Mouse (Mus musculus): ENCODE data around the gene Gli2. TPM values are rescaled to one million over a fixed set of nuclear protein-coding genes. Genes with fewer than 3 reads are reported as not detected.

Gli2 gene
- polyA plus RNA-seq, 2 experiments, result 23.0 to 31.5 TPM

DNA sequence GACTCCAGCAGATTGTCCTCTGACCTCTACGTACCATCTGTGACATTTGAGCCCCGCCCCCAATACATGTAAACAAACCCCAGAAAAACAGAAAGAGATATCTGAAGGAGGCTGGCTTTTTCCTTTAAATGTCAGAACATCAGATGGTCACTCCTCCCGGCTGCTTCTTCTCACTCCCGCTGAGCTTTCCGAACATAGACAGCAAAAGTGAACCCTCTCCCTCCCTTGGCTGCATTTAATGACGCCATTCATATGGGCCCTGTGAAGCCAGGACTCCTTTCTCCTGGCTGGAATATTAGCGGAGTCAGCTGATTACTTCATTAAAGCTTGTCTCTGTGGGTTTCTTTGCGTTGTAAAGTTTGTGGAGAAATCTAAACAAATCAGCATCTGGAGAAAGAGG, 3.1 kb upstream of the Gli2 start:
- no peak overlapping the region for H3K4me2 ChIP-seq (replicated peaks; ENCODE audit: low read depth, low read length, severe bottlenecking)
- 43% methylated on average over 8 of the region's 8 CpGs for WGBS
- no peaks in the 10 kb centered on the region for H3K36me3 ChIP-seq (ENCODE audit: control insufficient read depth, insufficient read depth, low read length)
- H3K27ac ChIP-seq (replicated peaks; ENCODE audit: low read depth, low read length), result 0 out of 2 replicates have a peak overlapping the region, but pooled peaks have one; percentile 14
- ATAC-seq (ENCODE audit: low FRiP score, low read depth), result no peak
- no peaks in the 10 kb centered on the region for H3K27me3 ChIP-seq (ENCODE audit: control insufficient read depth, insufficient read depth, low read length)
- no peaks in the 10 kb centered on the region for H3K9me3 ChIP-seq (ENCODE audit: control insufficient read depth, low read length)
- H3K4me3 ChIP-seq (replicated peaks; ENCODE audit: low read length), result no peak overlapping the region
- H3K4me1 ChIP-seq (ENCODE audit: control insufficient read depth, insufficient read depth, low read length), result peaks cover 19% of the 10 kb centered on the region
- TF ChIP-seq POLR2A (IDR thresholded peaks at IDR 0.05; ENCODE audit: borderline replicate concordance, extremely low read depth, insufficient read depth, insufficient read length), result no peak
- no peak for DNase-seq (ENCODE audit: low spot score)
- H3K9ac ChIP-seq (ENCODE audit: low read depth, low read length, severe bottlenecking), result no peak overlapping the region

DNA sequence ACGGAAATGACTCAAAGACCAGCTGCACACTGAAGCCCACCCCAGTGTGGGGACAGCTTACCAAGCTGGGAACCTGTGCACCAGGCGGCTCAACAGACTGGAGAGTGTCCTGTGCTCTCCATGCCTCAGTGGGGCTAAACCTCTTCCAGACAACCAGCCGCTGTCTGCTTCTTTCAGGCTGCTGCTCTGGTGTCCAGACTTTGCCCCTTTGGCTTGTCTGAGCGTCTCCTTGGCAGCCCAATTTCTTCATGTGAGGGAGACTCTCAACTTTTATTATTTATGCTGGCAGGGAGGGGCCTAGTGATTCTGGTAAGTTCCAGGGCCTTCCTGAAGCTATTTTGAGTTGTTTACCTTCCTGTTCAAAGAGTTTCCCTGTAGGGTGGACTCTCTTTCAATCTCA, 2.4 kb upstream of the Gli2 start:
- no peak overlapping the region for H3K9ac ChIP-seq (ENCODE audit: low read depth, low read length, severe bottlenecking)
- H3K4me2 ChIP-seq (replicated peaks; ENCODE audit: low read depth, low read length, severe bottlenecking), result no peak overlapping the region
- H3K9me3 ChIP-seq (ENCODE audit: control insufficient read depth, low read length), result no peaks in the 10 kb centered on the region
- no peaks in the 10 kb centered on the region for H3K27me3 ChIP-seq (ENCODE audit: control insufficient read depth, insufficient read depth, low read length)
- 81% methylated on average over 4 of the region's 4 CpGs for WGBS
- TF ChIP-seq POLR2A (IDR thresholded peaks at IDR 0.05; ENCODE audit: borderline replicate concordance, extremely low read depth, insufficient read depth, insufficient read length), result no peak
- no peak overlapping the region for H3K4me3 ChIP-seq (replicated peaks; ENCODE audit: low read length)
- H3K4me1 ChIP-seq (ENCODE audit: control insufficient read depth, insufficient read depth, low read length), result peaks cover 24% of the 10 kb centered on the region
- no peak overlapping the region for H3K27ac ChIP-seq (replicated peaks; ENCODE audit: low read depth, low read length)
- no peaks in the 10 kb centered on the region for H3K36me3 ChIP-seq (ENCODE audit: control insufficient read depth, insufficient read depth, low read length)
- ATAC-seq (ENCODE audit: low FRiP score, low read depth) (no peak), DNase-seq (ENCODE audit: low spot score) (no peak)

DNA sequence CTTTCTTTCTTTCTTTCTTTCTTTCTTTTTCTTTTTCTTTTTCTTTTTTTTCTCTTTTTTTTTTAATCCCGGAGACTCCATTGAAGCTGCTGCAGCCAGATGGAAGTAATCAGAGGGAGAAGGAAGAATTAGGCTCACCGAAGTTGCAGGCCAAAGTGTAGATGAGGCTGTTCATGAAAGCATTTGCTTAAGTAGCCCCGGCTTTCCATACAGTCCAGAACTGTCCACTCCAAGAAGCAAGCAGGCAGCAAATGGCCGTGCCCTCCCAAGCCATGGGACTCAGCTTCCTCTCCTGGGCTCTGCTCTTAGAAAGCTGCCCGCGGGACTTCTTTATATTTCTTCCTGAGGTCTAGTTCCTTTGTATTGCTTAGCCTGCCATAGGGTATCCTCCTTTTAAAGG, 1.0 kb upstream of the Gli2 start:
- peak overlapping the region; percentile 95 for H3K27ac ChIP-seq (replicated peaks; ENCODE audit: low read depth, low read length)
- DNase-seq (ENCODE audit: low spot score), result no peak
- WGBS, result 14% methylated on average over 6 of the region's 6 CpGs
- TF ChIP-seq POLR2A (IDR thresholded peaks at IDR 0.05; ENCODE audit: borderline replicate concordance, extremely low read depth, insufficient read depth, insufficient read length), result no peak
- no peak for ATAC-seq (ENCODE audit: low FRiP score, low read depth)
- H3K4me2 ChIP-seq (replicated peaks; ENCODE audit: low read depth, low read length, severe bottlenecking), result peak overlapping the region; percentile 92
- H3K9me3 ChIP-seq (ENCODE audit: control insufficient read depth, low read length), result no peaks in the 10 kb centered on the region
- H3K4me1 ChIP-seq (ENCODE audit: control insufficient read depth, insufficient read depth, low read length), result peaks cover 37% of the 10 kb centered on the region
- peak overlapping the region; percentile 68; the same call in 1 of the 2 replicates for H3K9ac ChIP-seq (ENCODE audit: low read depth, low read length, severe bottlenecking)
- H3K27me3 ChIP-seq (ENCODE audit: control insufficient read depth, insufficient read depth, low read length), result no peaks in the 10 kb centered on the region
- H3K36me3 ChIP-seq (ENCODE audit: control insufficient read depth, insufficient read depth, low read length), result no peaks in the 10 kb centered on the region
- H3K4me3 ChIP-seq (replicated peaks; ENCODE audit: low read length), result peak overlapping the region; percentile 53

DNA sequence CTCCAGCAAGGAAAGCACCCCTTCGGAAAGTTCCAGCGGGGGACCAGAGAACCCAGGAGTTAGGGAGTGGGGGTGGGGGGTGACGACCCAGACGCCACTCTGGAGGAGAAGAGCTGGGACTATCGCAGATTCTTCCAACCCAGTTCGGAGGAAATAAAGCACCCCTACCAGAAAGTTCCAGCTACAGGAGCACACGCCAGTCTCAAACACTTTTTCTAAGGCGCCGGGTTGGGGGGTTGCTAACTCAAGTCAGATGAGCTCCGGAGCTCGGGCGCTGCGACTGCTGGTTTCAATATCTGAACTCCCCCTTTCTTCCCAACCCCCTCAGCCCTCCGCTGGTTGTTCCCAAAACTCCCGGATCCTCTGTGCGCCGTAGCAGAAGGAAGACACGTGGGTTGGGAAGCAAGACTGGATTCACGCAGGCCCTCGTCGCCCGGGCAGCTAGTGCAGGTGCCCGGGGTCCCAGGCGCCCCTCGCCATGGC, 494 bp upstream of the Gli2 start:
- Histone ChIP-seq H3K9me3 (ENCODE audit: control insufficient read depth, low read length) (no peaks in the 10 kb centered on the region), H3K4me1 (ENCODE audit: control insufficient read depth, insufficient read depth, low read length) (peaks cover 43% of the 10 kb centered on the region), H3K27ac (replicated peaks; ENCODE audit: low read depth, low read length) (peak overlapping the region; percentile 95), H3K4me2 (replicated peaks; ENCODE audit: low read depth, low read length, severe bottlenecking) (peak overlapping the region; percentile 92), H3K4me3 (replicated peaks; ENCODE audit: low read length) (peak overlapping the region; percentile 53), H3K27me3 (ENCODE audit: control insufficient read depth, insufficient read depth, low read length) (no peaks in the 10 kb centered on the region), H3K9ac (ENCODE audit: low read depth, low read length, severe bottlenecking) (peak overlapping the region; percentile 68), H3K36me3 (ENCODE audit: control insufficient read depth, insufficient read depth, low read length) (no peaks in the 10 kb centered on the region)
- no peak for TF ChIP-seq POLR2A (IDR thresholded peaks at IDR 0.05; ENCODE audit: borderline replicate concordance, extremely low read depth, insufficient read depth, insufficient read length)
- ATAC-seq (ENCODE audit: low FRiP score, low read depth) (peak; percentile 53), DNase-seq (ENCODE audit: low spot score) (peak; percentile 84)
- 0% methylated on average over 25 of the region's 25 CpGs for WGBS

DNA sequence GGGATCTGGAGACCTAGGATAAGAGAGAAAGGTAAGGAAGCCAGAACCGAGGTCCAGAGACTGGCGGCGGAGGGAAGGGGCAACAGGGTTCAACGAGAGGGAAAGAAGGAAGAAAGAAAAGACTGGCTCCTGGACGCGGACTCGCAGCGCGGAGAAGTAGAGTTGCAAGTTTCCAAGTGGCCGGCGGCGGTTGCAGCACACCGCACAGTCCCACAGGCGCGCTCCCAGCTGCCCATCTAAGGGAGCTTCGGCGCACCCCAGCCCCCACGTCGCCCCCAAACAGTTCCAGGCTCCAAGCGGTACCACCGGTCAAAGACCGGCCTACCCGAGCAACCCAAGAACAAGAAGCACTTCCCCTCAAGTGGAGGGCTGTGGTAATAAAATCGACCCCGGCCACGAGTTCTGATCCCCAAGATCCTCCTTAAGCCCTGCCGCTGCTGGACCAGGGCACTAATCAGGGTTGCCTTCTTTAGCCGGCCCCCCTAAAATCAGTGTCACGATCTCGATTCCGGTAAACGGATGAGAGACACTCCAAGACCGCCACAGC, 715 bp downstream of the Gli2 start:
- Histone ChIP-seq H3K4me2 (replicated peaks; ENCODE audit: low read depth, low read length, severe bottlenecking) (peak overlapping the region; percentile 92), H3K4me3 (replicated peaks; ENCODE audit: low read length) (peak overlapping the region; percentile 53), H3K27ac (replicated peaks; ENCODE audit: low read depth, low read length) (peak overlapping the region; percentile 95), H3K4me1 (ENCODE audit: control insufficient read depth, insufficient read depth, low read length) (peaks cover 51% of the 10 kb centered on the region), H3K9me3 (ENCODE audit: control insufficient read depth, low read length) (no peaks in the 10 kb centered on the region), H3K9ac (ENCODE audit: low read depth, low read length, severe bottlenecking) (peak overlapping the region; percentile 68), H3K36me3 (ENCODE audit: control insufficient read depth, insufficient read depth, low read length) (no peaks in the 10 kb centered on the region), H3K27me3 (ENCODE audit: control insufficient read depth, insufficient read depth, low read length) (no peaks in the 10 kb centered on the region)
- WGBS, result 1% methylated on average over 32 of the region's 33 CpGs
- DNase-seq (ENCODE audit: low spot score) (no peak), ATAC-seq (ENCODE audit: low FRiP score, low read depth) (no peak)
- TF ChIP-seq POLR2A (IDR thresholded peaks at IDR 0.05; ENCODE audit: borderline replicate concordance, extremely low read depth, insufficient read depth, insufficient read length), result no peak
